Mouse (Mus musculus) CD4-positive naive resting alpha-beta T cell, adult 57 days (primary cell): Measurements from ENCODE around the gene Gm10378. TPM values are rescaled to one million over a fixed set of nuclear protein-coding genes. Genes with fewer than 3 reads are reported as not detected.

Experiments
- total RNA-seq: library from RNA; stranded (reverse); gene quantifications from one replicate; pipeline ENCODE4 v1.2.4, GENCODE M21; 2023

Gm10378 gene
- not detected for total RNA-seq

GRCm38 (mm10) chr14:42655638-42656037 is at the start of gene Gm10378:
Gene Gm10378 (plus strand): TSS chr14:42655938.

GRCm38 (mm10) chr14:42641817-42642216 is 13.9 kb upstream of the Gm10378 start, which contains the start of gene Gm3633:
Gene Gm3633 (minus strand): TSS chr14:42641917.

Other genes with a start within 250 kb of the Gm10378 start
- not detected for gene Gm8005, start 216.3 kb upstream of the Gm10378 start, total RNA-seq
- not detected for gene Gm8011, start 192.1 kb upstream of the Gm10378 start, total RNA-seq
- gene Gm8020, start 153.6 kb upstream of the Gm10378 start, total RNA-seq, result not detected
- gene Gm8024, start 131.7 kb upstream of the Gm10378 start, total RNA-seq, result not detected
- gene Gm17124, start 56.1 kb upstream of the Gm10378 start, total RNA-seq, result not detected
- not detected for gene Gm3633, start 14.0 kb upstream of the Gm10378 start, total RNA-seq
- not detected for gene Gm3015, start 112.9 kb downstream of the Gm10378 start, total RNA-seq
- gene Gm10377, start 142.0 kb downstream of the Gm10378 start, total RNA-seq, result not detected
- gene Gm21977, start 197.5 kb downstream of the Gm10378 start, total RNA-seq, result not detected